Mouse (Mus musculus) forebrain, embryonic 14.5 days (tissue): ENCODE results near the gene Eml5. TPM values are rescaled to one million over a fixed set of nuclear protein-coding genes. Genes with fewer than 3 reads are reported as not detected.

Experiments used
- ATAC-seq: fragments of 200-750 bp; cut with Nextera tagmentation; 2 replicates; pipeline ENCODE4 v1.8.0; 2017; ENCODE audit warnings: mild to moderate bottlenecking, moderate library complexity
- DNase-seq: peaks from one replicate; pipeline ENCODE4 v3.0.0-alpha.2; 2015; ENCODE audit warnings: low spot score
- H3K27ac ChIP-seq: fragments of 300-500 bp; sonication (generic); 2 replicates; pipeline ENCODE4 v1.5.1; 2014; ENCODE audit warnings: low read depth, mild to moderate bottlenecking, control low read depth, low read length, moderate library complexity
- H3K27me3 ChIP-seq: fragments of 300-500 bp; sonication (generic); replicated peaks from 2 replicates; pipeline ENCODE4 v1.6.1; 2014; ENCODE audit warnings: low read length, control low read depth, mixed read lengths; ENCODE audit not compliant: control insufficient read depth, insufficient read depth
- H3K36me3 ChIP-seq: fragments of 300-500 bp; sonication (generic); 2 replicates; pipeline ENCODE4 v1.6.1; 2014; ENCODE audit warnings: low read length, control low read depth; ENCODE audit not compliant: control insufficient read depth, insufficient read depth
- H3K4me1 ChIP-seq: fragments of 300-500 bp; sonication (generic); 2 replicates; pipeline ENCODE4 v1.6.1; 2014; ENCODE audit warnings: antibody characterized with exemption, low read length, control low read depth; ENCODE audit not compliant: control insufficient read depth, insufficient read depth
- H3K4me2 ChIP-seq: fragments of 300-500 bp; sonication (generic); 2 replicates; pipeline ENCODE4 v1.6.1; 2014; ENCODE audit warnings: mild to moderate bottlenecking, control low read depth, low read length
- H3K4me3 ChIP-seq: fragments of 300-500 bp; sonication (generic); 2 replicates; pipeline ENCODE4 v1.5.1; 2014; ENCODE audit warnings: low read depth, low read length, control low read depth
- H3K9ac ChIP-seq: fragments of 300-500 bp; sonication (generic); 2 replicates; pipeline ENCODE4 v1.6.1; 2014; ENCODE audit warnings: mild to moderate bottlenecking, low read length, control low read depth, moderate library complexity
- H3K9me3 ChIP-seq: fragments of 300-500 bp; sonication (generic); replicated peaks from 2 replicates; pipeline ENCODE4 v1.6.1; 2016; ENCODE audit warnings: low read length, control low read depth, mixed read lengths; ENCODE audit not compliant: control insufficient read depth
- WGBS: fragments of 180-500 bp; shearing (Covaris S2); extraction: QIAGEN DNeasy Blood & Tissue Kit; methylation state at CpG from one replicate; pipeline ENCODE4 v1.1.7; 2014; 5-methylcytosine and 5-hydroxymethylcytosine counted together
- polyA plus RNA-seq: library from polyadenylated mRNA; unstranded; fragments of >200 nt; fragmentation: Nextera tagmentation; extraction: Ambion mirVana; gene quantifications from 2 replicates; pipeline ENCODE4 v1.2.1, GENCODE M21; 2014

The Eml5 gene
- polyA plus RNA-seq, 1 experiment from 2014 or later, result 8.2 TPM

- H3K4me2 ChIP-seq, result peak within 1 kb of the TSS; percentile 90
- peaks cover 11% of the 10 kb centered on the region for H3K4me1 ChIP-seq
- H3K36me3 ChIP-seq, result no peaks in the 10 kb centered on the region
- H3K4me3 ChIP-seq, result peak within 1 kb of the TSS; percentile 80
- DNase-seq (peak; percentile 67), ATAC-seq (peak; percentile 56)
- H3K9ac ChIP-seq, result peak within 1 kb of the TSS; percentile 83
- under 1% methylated on average over 74 of the region's 75 CpGs for WGBS
- peak within 1 kb of the TSS; percentile 3; the same call in 1 of the 2 replicates for H3K27ac ChIP-seq
- no peaks in the 10 kb centered on the region for H3K27me3 ChIP-seq
- no peaks in the 10 kb centered on the region for H3K9me3 ChIP-seq
Measured at GRCm38 (mm10) chr12:98736951-98737800, 164.1 kb downstream of the Eml5 start, which contains the start of gene Ptpn21. Gene Ptpn21 (minus strand): TSS chr12:98737405.

Other genes with a start within 250 kb of the Eml5 start
- 3.2 and 4.8 TPM in 2 replicates for gene Ptpn21, start 164.1 kb downstream of the Eml5 start, polyA plus RNA-seq
- gene Zc3h14, start 154.5 kb downstream of the Eml5 start, polyA plus RNA-seq, result 126 and 131 TPM in 2 replicates
- 34.8 and 35.9 TPM in 2 replicates for gene Ttc8, start 19.1 kb upstream of the Eml5 start, polyA plus RNA-seq